Mouse (Mus musculus): ENCODE results near the gene Ccno.

DNA sequence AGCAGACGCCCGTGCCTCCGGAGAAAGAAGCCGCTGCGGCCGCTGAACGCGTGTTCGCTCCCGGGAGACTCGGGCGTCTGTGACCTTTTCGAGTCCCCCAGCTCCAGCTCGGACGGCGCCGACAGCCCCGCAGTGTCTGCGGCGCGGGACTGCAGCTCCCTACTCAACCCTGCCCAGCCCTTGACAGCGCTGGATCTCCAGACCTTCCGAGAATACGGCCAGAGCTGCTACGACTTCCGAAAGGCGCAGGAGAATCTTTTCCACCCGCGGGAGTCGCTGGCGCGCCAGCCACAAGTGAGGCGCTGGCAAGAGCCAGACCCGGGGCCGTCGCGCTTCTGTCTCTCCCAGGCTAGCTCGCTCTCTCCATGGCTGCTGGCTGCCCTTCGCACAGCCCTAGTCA is 389 bp downstream of the Ccno start:
- TF ChIP-seq CTCF (IDR thresholded peaks at IDR 0.05; ENCODE audit: extremely low read depth, insufficient read length, insufficient replicate concordance, low read depth, low read length) (no peak), POLR2A (IDR thresholded peaks at IDR 0.05; ENCODE audit: low read depth, low read length) (no peak)
